Mouse (Mus musculus) testis, adult 2 months (tissue): ENCODE results near the gene Memo1.

Source experiments
- CTCF ChIP-seq: fragments of 200-500 bp; IDR thresholded peaks from 2 replicates; pipeline ENCODE4 v1.5.1; 2012; ENCODE audit warnings: low read depth, mild to moderate bottlenecking, inconsistent platforms, low read length, moderate library complexity; ENCODE audit not compliant: control insufficient read depth, insufficient read depth, insufficient replicate concordance
- POLR2A ChIP-seq: fragments of 200-500 bp; IDR thresholded peaks from 2 replicates; pipeline ENCODE4 v1.6.1; 2012; ENCODE audit warnings: low read depth, mild to moderate bottlenecking, inconsistent platforms, low read length, moderate library complexity; ENCODE audit not compliant: control insufficient read depth

DNA sequence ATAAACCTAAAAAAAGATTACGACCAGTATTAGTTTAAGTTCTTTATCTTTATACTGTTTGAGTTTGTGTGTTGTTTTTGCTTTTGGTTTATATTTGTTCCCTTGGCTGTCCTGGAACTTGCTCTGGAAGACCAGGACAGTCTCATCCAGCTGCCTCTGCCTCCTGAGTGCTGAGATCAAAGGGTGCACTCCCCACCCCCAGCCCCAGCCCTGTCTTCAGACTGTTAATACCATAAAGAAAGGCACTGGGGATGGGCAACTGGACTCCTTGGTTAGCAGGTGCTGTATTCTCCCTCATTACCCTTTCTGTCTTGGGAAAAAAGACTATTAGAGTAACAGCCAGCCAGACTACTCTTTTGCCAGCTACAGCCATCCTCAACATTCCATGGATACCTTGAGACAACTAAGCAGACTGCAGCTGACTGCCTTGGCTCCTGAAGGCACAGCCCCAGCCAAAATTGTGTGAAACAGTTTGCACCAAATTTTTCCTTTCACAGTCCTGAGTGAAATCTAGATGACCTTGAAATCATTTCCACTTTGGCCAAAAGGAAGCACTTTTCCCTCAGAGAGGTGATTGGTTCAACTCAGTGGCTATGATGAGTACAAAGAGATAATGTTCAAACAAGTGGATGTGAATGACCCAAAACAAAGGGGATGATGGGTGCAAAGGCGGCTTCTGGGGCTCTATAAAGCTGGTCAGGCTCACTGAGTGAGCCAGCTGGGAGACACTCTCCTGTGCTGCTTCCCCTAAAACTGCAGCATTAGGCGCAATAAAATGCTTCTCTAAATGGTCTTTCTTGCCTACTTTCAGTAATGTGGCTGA lies 30.8 kb downstream of the Memo1 start:
- no peak for TF ChIP-seq POLR2A
- TF ChIP-seq CTCF = no peak
